Mouse (Mus musculus) forelimb bud, embryonic 11.5 days (tissue): Measurements from ENCODE around the gene Abcc6.

Source experiments
- DNase-seq: peaks from one replicate; pipeline ENCODE4 v3.0.0-alpha.2; 2012; ENCODE audit warnings: low read depth, low spot score

Abcc6 gene

GRCm38 (mm10) chr7:46030145-46030488 lies at the start of gene Abcc6:
Abcc6 (minus strand) TSS chr7:46030302.
- DNase-seq = no peak

DNA sequence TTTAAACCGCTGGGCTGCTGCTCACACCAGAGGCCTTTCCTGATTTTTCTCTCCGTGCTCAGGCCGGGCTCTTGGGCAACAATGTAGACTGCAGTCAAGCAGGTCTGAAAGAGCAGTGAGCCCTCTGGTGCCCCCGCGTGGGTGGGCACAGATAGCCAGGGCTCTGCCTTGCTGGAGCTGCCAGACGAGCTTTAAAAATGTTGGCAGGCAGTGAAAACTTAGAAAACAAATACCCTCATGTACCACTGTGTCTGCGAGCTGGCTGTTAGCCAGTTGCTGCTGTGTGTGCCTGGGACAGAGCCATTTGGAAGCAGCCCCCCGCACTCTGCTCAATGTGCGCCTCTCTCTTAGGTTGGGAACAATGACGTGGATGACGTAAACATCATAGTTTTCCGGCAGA lies 47.6 kb upstream of the Abcc6 start:
- no peak for DNase-seq

DNA sequence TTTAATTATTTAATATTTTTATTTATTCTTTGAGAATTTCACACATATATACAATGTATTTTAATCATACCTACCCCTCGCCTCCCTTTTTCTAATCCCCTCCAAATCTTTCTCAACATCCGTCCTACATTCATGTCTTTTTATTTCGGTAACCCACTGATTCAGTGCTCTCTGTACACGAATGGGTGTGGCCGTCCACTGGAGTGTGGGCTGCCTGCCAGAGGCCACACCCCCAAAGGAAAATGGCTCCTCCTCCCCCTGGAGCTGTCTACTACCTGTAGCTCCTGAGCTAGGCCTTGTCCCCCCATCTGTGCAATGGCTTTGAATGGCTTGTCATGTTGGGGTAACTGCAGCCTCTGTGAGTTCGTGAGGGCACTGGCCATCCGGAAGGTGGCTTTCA lies 46.7 kb upstream of the Abcc6 start:
- no peak for DNase-seq

DNA sequence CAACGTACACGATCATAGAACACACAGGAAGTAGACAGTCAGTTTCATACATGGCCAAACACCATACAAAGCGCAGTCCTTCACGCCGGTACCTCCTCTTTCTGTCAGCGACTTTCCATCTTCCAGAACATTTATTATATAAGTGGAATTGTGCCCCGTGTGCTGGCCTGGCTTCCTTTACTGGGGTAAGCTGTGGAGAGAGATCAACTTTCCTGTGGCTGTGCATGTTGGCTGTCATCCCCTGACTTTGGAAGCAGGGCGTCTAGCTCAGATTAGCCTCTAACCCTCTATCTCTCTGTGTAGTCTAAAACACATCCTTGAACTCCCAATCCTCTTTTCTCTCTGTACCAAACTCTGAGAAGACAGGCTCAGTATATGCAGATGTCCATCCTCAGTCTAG lies 38.7 kb upstream of the Abcc6 start:
- DNase-seq = no peak

GRCm38 (mm10) chr7:46063296-46063695 lies 33.2 kb upstream of the Abcc6 start:
- no peak for DNase-seq

GRCm38 (mm10) chr7:46061614-46062013 lies 31.5 kb upstream of the Abcc6 start:
- no peak for DNase-seq

GRCm38 (mm10) chr7:46060688-46061087 lies 30.6 kb upstream of the Abcc6 start:
- no peak for DNase-seq

- DNase-seq = no peak
These were observed 28.8 kb upstream of the Abcc6 start for GRCm38 (mm10) chr7:46058882-46059281.

DNA sequence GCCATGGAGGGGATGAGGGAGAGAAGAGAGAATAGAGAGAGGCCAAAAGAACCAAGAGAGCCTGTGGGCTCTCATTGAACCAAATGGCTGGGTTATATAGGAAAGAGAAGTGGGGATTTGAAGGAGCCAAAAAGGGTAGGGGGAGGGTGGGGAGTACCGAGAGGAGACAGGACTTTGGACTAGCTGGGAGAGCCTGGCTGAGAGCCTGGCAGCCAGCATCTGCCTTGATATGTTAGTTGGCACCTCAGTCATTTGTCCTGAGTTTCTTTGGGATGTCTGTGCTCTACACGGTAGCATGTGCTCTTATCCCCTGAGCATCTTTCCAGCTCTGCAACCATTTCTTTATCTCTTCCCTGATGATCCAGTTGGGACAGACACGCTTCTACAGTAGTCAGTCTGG lies 23.5 kb upstream of the Abcc6 start:
- DNase-seq = no peak

DNA sequence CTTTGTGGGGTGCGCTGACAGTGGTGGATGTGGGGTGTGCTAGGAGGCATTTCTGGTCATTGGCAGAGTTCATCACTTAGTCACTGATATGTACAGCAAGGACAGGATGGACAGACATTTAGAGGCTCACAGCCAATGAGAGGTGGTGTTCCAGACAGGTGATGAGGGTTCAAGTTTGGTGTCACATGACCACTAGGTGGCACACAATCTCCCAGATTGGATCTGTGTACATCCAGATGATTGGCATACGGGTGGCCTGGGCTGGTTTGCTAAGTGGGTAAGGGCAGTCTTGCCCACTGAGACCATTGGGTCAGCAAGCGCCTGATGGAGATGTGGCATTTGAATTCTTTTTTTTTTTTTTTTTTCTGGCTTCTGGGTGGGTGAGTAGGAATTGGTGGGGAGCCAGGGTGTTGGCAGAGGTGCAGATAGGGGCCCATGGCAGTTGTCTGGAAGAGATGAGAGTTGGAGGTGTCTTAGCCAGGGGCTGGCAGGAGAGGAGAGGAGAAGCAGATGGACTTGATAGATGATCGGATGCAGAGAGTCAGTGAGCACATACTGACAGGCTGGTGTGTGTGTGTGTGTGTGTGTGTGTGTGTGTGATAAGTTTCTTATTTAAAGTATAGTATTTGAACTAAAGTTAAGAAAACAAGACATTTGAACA lies 22.2 kb upstream of the Abcc6 start:
- DNase-seq = no peak

DNA sequence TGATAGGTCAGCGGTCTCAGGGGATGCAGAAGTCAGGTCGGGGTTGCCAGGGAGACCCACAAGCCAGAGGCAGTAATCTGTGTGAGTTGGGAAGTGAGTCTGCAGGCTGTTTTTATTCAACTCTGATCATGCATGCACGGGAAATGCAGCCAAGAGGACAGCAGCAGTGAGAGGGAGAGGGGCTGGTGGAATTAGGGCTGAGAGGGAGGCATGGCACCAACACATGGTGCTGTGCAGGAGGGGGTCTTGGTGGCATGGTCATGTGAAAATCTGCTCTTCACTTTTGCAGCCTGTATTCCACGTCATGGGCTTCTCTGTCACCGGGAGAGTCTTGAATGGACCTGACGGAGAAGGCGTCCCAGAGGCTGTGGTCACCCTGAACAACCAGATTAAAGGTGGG lies 19.9 kb upstream of the Abcc6 start:
- no peak for DNase-seq

DNA sequence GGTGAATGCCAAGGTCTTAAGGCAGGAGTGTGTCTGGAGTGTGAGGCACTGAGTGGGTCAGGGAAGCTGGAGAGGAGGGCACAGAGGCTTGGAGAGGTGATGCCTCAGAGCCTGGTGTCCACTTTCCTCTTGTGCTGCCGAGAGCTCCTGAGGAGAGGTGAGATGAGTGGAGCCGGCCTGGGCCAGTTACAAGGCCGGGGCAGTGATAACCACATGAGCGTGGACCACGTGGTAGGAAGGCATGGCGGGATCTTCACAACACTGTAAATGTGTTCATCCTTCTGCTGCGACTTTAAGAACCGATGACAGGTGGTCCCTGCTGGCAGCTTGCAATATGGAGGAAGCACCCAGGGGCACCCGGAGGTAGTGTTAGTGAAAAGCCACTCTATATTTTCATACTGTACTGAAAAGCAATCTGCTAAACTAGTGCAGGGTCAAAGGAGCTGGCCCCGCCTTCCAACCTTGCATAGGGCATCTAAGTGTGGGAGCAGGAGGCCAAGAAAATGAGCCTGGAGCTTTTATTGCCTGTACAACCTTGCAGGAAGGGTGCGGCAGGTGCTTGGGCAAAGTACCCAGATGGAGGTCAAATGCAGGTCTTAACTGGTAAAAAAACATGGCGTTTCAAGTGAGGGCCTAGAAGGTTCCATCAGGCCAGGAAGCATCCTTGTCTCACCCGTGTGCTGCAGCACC lies 17.9 kb upstream of the Abcc6 start:
- no peak for DNase-seq

DNA sequence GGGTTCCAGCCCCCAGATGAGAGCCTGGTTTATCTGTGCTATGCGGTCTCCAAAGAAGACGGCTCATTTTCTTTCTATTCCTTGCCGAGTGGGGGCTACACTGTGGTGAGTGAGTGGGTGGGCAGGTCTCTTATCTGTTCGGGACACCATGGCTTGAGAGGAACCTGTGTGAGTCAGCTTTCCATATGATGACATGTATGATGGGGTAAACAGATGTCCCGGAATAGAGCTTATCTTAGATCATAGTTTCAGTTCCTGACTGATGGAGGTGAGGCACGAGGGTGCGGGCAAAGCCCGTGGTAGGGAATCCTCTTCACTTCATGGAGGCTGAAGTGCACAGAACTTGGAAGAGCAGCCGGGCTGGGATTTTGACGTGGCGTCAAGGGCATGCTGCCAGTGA lies 15.8 kb upstream of the Abcc6 start:
- DNase-seq = no peak

DNA sequence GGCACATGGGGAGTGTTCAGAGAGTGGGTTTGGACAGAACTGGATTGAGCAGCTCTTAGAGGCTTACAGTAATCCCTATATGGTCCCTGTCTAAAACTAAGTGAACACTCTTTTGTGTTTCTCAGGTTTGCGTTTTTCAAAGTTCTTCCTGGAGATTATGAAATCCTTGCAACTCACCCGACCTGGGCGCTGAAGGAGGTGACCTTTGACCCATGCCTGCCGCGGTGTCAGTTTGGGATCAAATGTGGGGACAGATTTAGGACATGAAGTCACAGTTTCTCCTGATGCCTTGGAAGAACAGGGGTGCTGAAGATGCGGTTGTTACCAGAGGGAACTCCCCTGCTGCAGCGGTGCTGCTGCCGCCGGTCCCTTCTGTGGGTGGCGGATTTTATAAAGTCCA lies 14.0 kb upstream of the Abcc6 start:
- no peak for DNase-seq

GRCm38 (mm10) chr7:46039873-46040272 lies 9.8 kb upstream of the Abcc6 start:
- DNase-seq = no peak

- DNase-seq = no peak
These were observed 7.3 kb upstream of the Abcc6 start for GRCm38 (mm10) chr7:46037433-46037832.

DNA sequence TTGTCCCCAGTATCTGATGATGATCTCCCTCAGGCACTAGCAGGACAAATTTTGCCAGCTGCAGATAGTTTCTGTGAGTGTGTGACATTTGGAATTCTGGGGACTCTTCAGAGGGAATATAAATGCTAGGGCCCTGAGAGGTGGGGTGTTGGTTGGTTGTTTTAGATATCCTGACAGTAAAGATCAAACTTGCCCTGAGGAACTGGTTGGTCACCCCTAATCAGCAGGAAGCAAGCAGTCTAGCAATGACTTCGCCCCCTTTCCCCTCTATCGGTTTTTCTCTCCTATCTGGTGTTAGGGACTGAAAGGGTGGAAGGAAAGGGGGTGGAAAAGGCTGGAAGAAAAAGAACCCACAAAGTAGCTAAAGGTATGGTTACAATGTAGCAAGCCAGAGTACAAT lies 5.4 kb upstream of the Abcc6 start:
- DNase-seq = no peak

GRCm38 (mm10) chr7:46034991-46035390 lies 4.9 kb upstream of the Abcc6 start:
- no peak for DNase-seq

DNA sequence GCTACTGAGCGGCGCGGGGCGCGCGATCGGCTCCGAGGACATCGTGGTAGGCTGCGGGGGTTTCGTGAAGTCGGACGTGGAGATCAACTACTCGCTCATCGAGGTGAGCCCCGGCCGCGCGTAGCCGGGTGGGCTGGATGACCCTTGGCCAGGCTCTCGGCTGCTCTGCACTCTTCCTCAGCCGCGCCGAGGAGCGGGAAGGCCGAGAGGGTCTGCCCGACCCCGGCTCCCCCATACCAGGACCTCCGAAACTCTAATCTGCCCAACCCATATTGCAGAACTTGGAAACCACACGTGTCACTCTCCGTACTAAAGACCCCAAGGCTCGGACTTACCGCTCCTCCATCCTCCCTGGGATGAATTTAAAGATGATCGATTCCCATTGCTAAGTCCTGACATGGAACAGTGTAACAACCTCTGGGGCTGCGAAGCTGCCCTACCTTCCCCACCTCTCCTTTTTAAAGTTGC lies 3.8 kb upstream of the Abcc6 start:
- DNase-seq = no peak

DNA sequence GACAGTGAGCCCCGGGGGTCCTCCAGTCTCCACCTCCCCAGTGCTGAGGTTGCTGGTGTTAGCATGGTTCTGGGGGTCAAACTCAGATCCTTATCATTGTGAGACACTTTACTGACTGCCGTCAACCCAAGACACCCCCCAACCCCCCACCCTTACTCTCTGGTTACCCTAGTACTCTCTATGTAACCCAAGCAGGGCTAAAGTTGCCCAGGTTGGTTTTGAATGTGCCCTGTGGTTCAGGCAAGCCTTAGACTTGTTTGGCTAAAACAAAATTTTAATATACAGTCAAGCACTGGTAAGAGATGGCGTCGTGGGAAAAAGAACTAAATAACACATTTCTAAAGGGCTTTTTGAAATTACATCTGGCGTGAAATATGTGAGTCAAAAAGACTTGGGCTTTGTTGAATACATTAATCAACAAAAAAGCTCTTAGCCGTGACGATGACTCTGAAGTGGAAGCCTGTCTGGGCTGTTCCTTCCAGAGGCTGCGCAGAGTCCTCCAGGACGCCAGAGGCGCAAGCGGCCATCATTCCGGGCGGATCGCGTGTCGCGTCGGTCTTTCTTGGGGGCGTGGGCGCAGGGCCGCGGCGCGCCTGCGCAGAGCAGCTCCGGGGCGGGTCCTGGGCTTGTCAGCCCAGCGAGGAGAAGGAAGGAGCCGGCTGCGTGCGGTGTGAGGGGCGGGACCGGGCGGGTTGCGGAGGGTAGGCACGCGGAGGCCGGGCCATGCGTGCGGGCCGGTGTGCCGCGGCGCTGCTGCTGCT lies 3.2 kb upstream of the Abcc6 start, which contains the start of gene Nomo1:
Gene Nomo1 (plus strand): TSS at position 590 of the 761 bp plus-strand sequence.
- DNase-seq = peak; percentile 98

DNA sequence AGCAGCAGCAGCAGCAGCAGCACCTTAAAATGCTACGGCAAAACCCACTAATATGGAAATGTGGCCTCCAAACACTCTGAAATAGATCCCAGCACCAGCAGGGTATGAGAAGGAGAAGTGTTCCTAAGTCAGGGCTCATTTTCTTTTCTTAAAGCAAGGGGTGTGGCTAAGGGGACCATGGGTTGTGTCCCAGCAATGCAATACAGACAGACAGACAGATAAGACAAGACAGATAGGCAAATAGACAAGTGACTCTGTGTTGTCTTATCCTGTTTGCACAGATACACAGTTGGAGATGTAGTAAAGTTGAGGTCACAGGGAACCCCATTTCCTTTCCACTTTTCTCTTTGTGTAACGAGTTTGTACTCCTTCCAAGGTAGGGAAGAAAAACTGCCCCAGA lies 973 bp upstream of the Abcc6 start:
- DNase-seq = no peak

- no peak for DNase-seq
These were observed 580 bp downstream of the Abcc6 start for GRCm38 (mm10) chr7:46029299-46030144.
